Mouse (Mus musculus) frontal cortex, postnatal 25 days (tissue): Measurements from ENCODE around the gene Fbp1.
"Not testable (repeated sequence)": the region's sequence is repeated elsewhere in the genome, so short reads cannot be mapped to it uniquely, and the experiment has no call there.

Experiments
- DNase-seq, 2 experiments: peaks; one replicate each; pipeline ENCODE4 v3.0.0; 2022; ENCODE audit warnings: low spot score in 2 of 2

Gene Fbp1

GRCm38 (mm10) chr13:62833341-62833740 is 54.7 kb downstream of the Fbp1 start:
- no peak for DNase-seq

GRCm38 (mm10) chr13:62832239-62832638 is 55.8 kb downstream of the Fbp1 start:
- no peak for DNase-seq

GRCm38 (mm10) chr13:62815705-62816104 is 72.4 kb downstream of the Fbp1 start:
- not testable (repeated sequence) for DNase-seq
